Comparison of ENCODE assay signal across 8 mouse cellular contexts in genomic region chr1:74367886-74368645, GRCm38 (mm10). TPM values are rescaled to one million over a fixed set of nuclear protein-coding genes. Genes with fewer than 3 reads are reported as not detected.
A peak's percentile ranks its signal among the peaks of the same experiment; 100 is the strongest.
DNase-seq lines count a peak whose midpoint lies in the region; ATAC-seq and TF ChIP-seq lines count a peak whose summit lies in the region.

No protein-coding gene starts in this region.

- H3K4me1 ChIP-seq in embryonic facial prominence, embryonic 13.5 days = peaks cover 9% of the 10 kb centered on the region
- peaks cover 10% of the 10 kb centered on the region for H3K4me1 ChIP-seq in heart, embryonic 12.5 days (replicated peaks)
- H3K4me1 ChIP-seq in kidney, postnatal 0 days (replicated peaks; ENCODE audit: insufficient read depth, low read length) = no peaks in the 10 kb centered on the region

- H3K4me3 ChIP-seq in embryonic facial prominence, embryonic 13.5 days = peak overlapping the region; percentile 41
- peak overlapping the region; percentile 51 for H3K4me3 ChIP-seq in heart, embryonic 12.5 days
- peak overlapping the region; percentile 8; the same call in 1 of the 2 replicates for H3K4me3 ChIP-seq in kidney, postnatal 0 days (replicated peaks; ENCODE audit: low read depth, low read length)

- peak; percentile 60; the same call in 1 of the 2 replicates for ATAC-seq in embryonic facial prominence, embryonic 13.5 days (ENCODE audit: insufficient number of reproducible peaks, insufficient read depth, low FRiP score, low TSS enrichment, low read depth)
- peak; percentile 74 for ATAC-seq in heart, embryonic 12.5 days (ENCODE audit: insufficient number of reproducible peaks, low FRiP score)
- 0 out of 2 replicates have a peak, but pooled peaks have one; percentile 65 for ATAC-seq in kidney, postnatal 0 days (replicated peaks; ENCODE audit: low FRiP score, low read depth)

- peak; percentile 35 to 63 for DNase-seq in urinary bladder, adult 18-20 months (ENCODE audit: low spot score in 2 of 2)
- no peak for DNase-seq in urinary bladder, adult 2 months (ENCODE audit: low spot score)
- peak; percentile 70 for DNase-seq in kidney, postnatal 0 days (ENCODE audit: low spot score)
- peak; percentile 58 for DNase-seq in lung, postnatal 25 days (ENCODE audit: low spot score)
- peak; percentile 75 for DNase-seq in retina, postnatal 1 day
- no peak for DNase-seq in spleen, adult 18-20 months

- 16% methylated on average over 34 of the region's 34 CpGs for WGBS in embryonic facial prominence, embryonic 13.5 days
- 6% methylated on average over 34 of the region's 34 CpGs for WGBS in heart, embryonic 12.5 days
- WGBS in kidney, postnatal 0 days = 19% methylated on average over 34 of the region's 34 CpGs

- H3K4me2 ChIP-seq in embryonic facial prominence, embryonic 13.5 days = peak overlapping the region; percentile 71
- H3K4me2 ChIP-seq in heart, embryonic 12.5 days = peak overlapping the region; percentile 89
- H3K4me2 ChIP-seq in kidney, postnatal 0 days (ENCODE audit: low read length) = peak overlapping the region; percentile 55

- TF ChIP-seq CTCF in kidney, postnatal 0 days (IDR thresholded peaks at IDR 0.05; ENCODE audit: low read depth) = 0 out of 2 replicates have a peak, but pooled peaks have one; percentile 12

- H3K9me3 ChIP-seq in embryonic facial prominence, embryonic 13.5 days = no peaks in the 10 kb centered on the region
- H3K9me3 ChIP-seq in heart, embryonic 12.5 days (replicated peaks) = no peaks in the 10 kb centered on the region
- H3K9me3 ChIP-seq in kidney, postnatal 0 days (replicated peaks; ENCODE audit: low read length) = no peaks in the 10 kb centered on the region

- H3K27me3 ChIP-seq in embryonic facial prominence, embryonic 13.5 days = no peaks in the 10 kb centered on the region
- no peaks in the 10 kb centered on the region for H3K27me3 ChIP-seq in heart, embryonic 12.5 days (replicated peaks)
- H3K27me3 ChIP-seq in kidney, postnatal 0 days (ENCODE audit: insufficient read depth, low read length) = no peaks in the 10 kb centered on the region

- no peaks in the 10 kb centered on the region for H3K36me3 ChIP-seq in embryonic facial prominence, embryonic 13.5 days
- no peaks in the 10 kb centered on the region for H3K36me3 ChIP-seq in heart, embryonic 12.5 days
- H3K36me3 ChIP-seq in kidney, postnatal 0 days (ENCODE audit: insufficient read depth, low read length) = no peaks in the 10 kb centered on the region

- H3K9ac ChIP-seq in embryonic facial prominence, embryonic 13.5 days = peak overlapping the region; percentile 71
- H3K9ac ChIP-seq in heart, embryonic 12.5 days = peak overlapping the region; percentile 76
- no peak overlapping the region for H3K9ac ChIP-seq in kidney, postnatal 0 days (ENCODE audit: low read depth, low read length)

- no peak overlapping the region for H3K27ac ChIP-seq in embryonic facial prominence, embryonic 13.5 days
- H3K27ac ChIP-seq in heart, embryonic 12.5 days (ENCODE audit: poor library complexity, severe bottlenecking) = no peak overlapping the region
- no peak overlapping the region for H3K27ac ChIP-seq in kidney, postnatal 0 days

RNA-seq across cellular contexts. Expression of gene Catip, which starts 6.2 kb away (rescaled TPM):
- polyA plus RNA-seq in urinary bladder, adult 2 months (2012; rRNA removed) = 2.7 and 2.9 TPM in 2 replicates
- 0.63 and 0.77 TPM in 2 replicates for polyA plus RNA-seq in embryonic facial prominence, embryonic 13.5 days (2015; fragmentation: Nextera tagmentation; extraction: Ambion mirVana)
- 0.46 TPM in 2 replicates for polyA plus RNA-seq in heart, embryonic 12.5 days (2016; fragmentation: Nextera tagmentation; extraction: Ambion mirVana)
- polyA plus RNA-seq in kidney, postnatal 0 days (2015; fragmentation: Nextera tagmentation; extraction: Ambion mirVana) = 0.59 and 0.75 TPM in 2 replicates

RNA-seq across cellular contexts. Expression of gene Slc11a1, which starts 6.9 kb away (rescaled TPM):
- 13.2 and 16.5 TPM in 2 replicates for polyA plus RNA-seq in urinary bladder, adult 2 months (2012; rRNA removed)
- polyA plus RNA-seq in embryonic facial prominence, embryonic 13.5 days (2015; fragmentation: Nextera tagmentation; extraction: Ambion mirVana) = 1.8 and 2.8 TPM in 2 replicates
- 1.3 and 1.5 TPM in 2 replicates for polyA plus RNA-seq in heart, embryonic 12.5 days (2016; fragmentation: Nextera tagmentation; extraction: Ambion mirVana)
- 2.6 and 3.6 TPM in 2 replicates for polyA plus RNA-seq in kidney, postnatal 0 days (2015; fragmentation: Nextera tagmentation; extraction: Ambion mirVana)

RNA-seq across cellular contexts. Expression of gene Ctdsp1, which starts 23.2 kb away (rescaled TPM):
- 93.7 and 117 TPM in 2 replicates for polyA plus RNA-seq in urinary bladder, adult 2 months (2012; rRNA removed)
- polyA plus RNA-seq in embryonic facial prominence, embryonic 13.5 days (2015; fragmentation: Nextera tagmentation; extraction: Ambion mirVana) = 91.0 and 92.3 TPM in 2 replicates
- 54.5 and 55.9 TPM in 2 replicates for polyA plus RNA-seq in heart, embryonic 12.5 days (2016; fragmentation: Nextera tagmentation; extraction: Ambion mirVana)
- 73.3 and 75.8 TPM in 2 replicates for polyA plus RNA-seq in kidney, postnatal 0 days (2015; fragmentation: Nextera tagmentation; extraction: Ambion mirVana)

RNA-seq across cellular contexts. Expression of gene Vil1, which starts 41.1 kb away (rescaled TPM):
- polyA plus RNA-seq in urinary bladder, adult 2 months (2012; rRNA removed) = 0.07 and 0.10 TPM in 2 replicates
- 0.20 and 2.0 TPM in 2 replicates for polyA plus RNA-seq in embryonic facial prominence, embryonic 13.5 days (2015; fragmentation: Nextera tagmentation; extraction: Ambion mirVana)
- polyA plus RNA-seq in heart, embryonic 12.5 days (2016; fragmentation: Nextera tagmentation; extraction: Ambion mirVana) = 0.27 and 0.28 TPM in 2 replicates
- 17.0 and 18.0 TPM in 2 replicates for polyA plus RNA-seq in kidney, postnatal 0 days (2015; fragmentation: Nextera tagmentation; extraction: Ambion mirVana)

Comparison
In these comparisons a context has a peak if more than half of its experiments do, and no peak if none do; other contexts are left out.
1. DNase-seq: peak in urinary bladder, adult 18-20 months (2 of 2), kidney, postnatal 0 days (single experiment), lung, postnatal 25 days (single experiment) and retina, postnatal 1 day (single experiment); none in urinary bladder, adult 2 months (single experiment) and spleen, adult 18-20 months (0 of 2).
2. Peak in every context shown above with its lines, with median percentiles within 50 percentile points of each other: ATAC-seq, H3K4me2 ChIP-seq and H3K4me3 ChIP-seq.